8 mouse cellular contexts compared by ENCODE assay signal in the genomic region with DNA sequence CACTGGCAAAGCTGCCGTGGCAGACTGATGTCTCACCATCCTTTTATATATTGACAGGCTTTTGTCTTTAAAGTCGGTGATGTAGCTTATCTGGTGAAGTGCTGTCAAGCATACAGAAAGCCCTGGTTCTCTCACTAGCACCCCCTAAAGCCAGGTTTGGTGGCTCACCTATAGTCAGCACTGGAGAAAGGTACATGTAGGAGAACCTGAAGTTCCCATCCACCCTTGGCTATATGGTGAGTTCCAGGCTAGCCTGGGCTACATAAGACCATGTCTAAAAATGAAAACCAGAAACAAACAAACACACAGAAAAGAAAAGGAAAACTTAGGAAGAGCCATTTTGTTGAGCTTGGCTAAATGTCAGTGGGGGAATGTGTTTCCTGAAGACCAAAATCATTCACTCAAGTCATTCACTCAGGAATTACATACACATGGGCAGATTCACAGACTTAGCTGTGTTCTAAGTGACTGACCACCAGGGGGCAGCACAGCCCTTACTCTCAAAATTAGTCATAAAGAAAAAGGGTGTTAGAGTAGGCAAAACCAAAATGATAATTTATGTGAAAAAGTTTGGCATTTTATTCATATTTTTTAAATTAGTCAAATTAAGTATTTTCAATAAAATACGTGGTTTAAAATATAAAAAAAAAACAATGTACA. TPM values are rescaled to one million over a fixed set of nuclear protein-coding genes. Genes with fewer than 3 reads are reported as not detected.
DNase-seq lines count a peak whose midpoint lies in the region; ATAC-seq and TF ChIP-seq lines count a peak whose summit lies in the region.

No protein-coding gene starts in this region.

- ATAC-seq in hematopoietic stem cell, adult 5-6 weeks (replicated peaks in 1 of 2; ENCODE audit: insufficient read depth in 1 of 2, low FRiP score in 2 of 2, low TSS enrichment in 1 of 2, low read depth in 1 of 2, poor library complexity in 2 of 2, severe bottlenecking in 2 of 2), result peak; percentile 84 to 92

- TF ChIP-seq POLR2A in brain, embryonic 14.5 days (IDR thresholded peaks at IDR 0.05; ENCODE audit: borderline replicate concordance, extremely low read depth, insufficient read depth, insufficient read length, poor library complexity, severe bottlenecking), result no peak

- DNase-seq in ES-CJ7 (ENCODE audit: low read depth, low spot score), result peak; percentile 83
- DNase-seq in brain, embryonic 14.5 days (ENCODE audit: low read depth), result peak; percentile 92
- peak; percentile 11 for DNase-seq in fat pad, adult 2 months (ENCODE audit: extremely low read depth, low read depth, low spot score)
- DNase-seq in layer of hippocampus, adult 9-10 months (ENCODE audit: low spot score), result peak; percentile 77
- peak; percentile 58 for DNase-seq in lung, postnatal 25 days (ENCODE audit: low spot score)
- peak; percentile 87 for DNase-seq in retina, postnatal 1 day
- peak; percentile 45 to 55 for DNase-seq in urinary bladder, adult 18-20 months (ENCODE audit: low spot score in 2 of 2)

- TF ChIP-seq CTCF in brain, embryonic 14.5 days (IDR thresholded peaks at IDR 0.05; ENCODE audit: borderline replicate concordance, extremely low read depth, insufficient read depth, insufficient read length), result peak; percentile 73; the same call in 1 of the 2 replicates

RNA-seq across cellular contexts. Expression of a gene that starts 10.1 kb away (rescaled TPM):
- 15.4 and 18.0 TPM in 2 replicates for polyA plus RNA-seq in brain, embryonic 14.5 days (2012; rRNA removed)
- total RNA-seq in hematopoietic stem cell, adult 5-6 weeks (2017), result 58.2 and 69.2 TPM in 2 replicates

RNA-seq across cellular contexts. Expression of a gene that starts 47.5 kb away (rescaled TPM):
- polyA plus RNA-seq in brain, embryonic 14.5 days (2012; rRNA removed), result 0.03 and 0.10 TPM in 2 replicates
- total RNA-seq in hematopoietic stem cell, adult 5-6 weeks (2017), result 1.5 and 3.2 TPM in 2 replicates

Comparison
In these comparisons a context has a peak if more than half of its experiments do, and no peak if none do; other contexts are left out.
1. Peak in every context shown above with its lines: DNase-seq and ATAC-seq.
2. DNase-seq: peak in every context shown above with its lines; median percentile 92 in brain, embryonic 14.5 days; 87 in retina, postnatal 1 day; 83 in ES-CJ7; 77 in layer of hippocampus, adult 9-10 months; 58 in lung, postnatal 25 days; 50 in urinary bladder, adult 18-20 months; 11 in fat pad, adult 2 months.